Mouse (Mus musculus) limb, embryonic 12.5 days (tissue): Measurements from ENCODE around the gene Comt. TPM values are rescaled to one million over a fixed set of nuclear protein-coding genes. Genes with fewer than 3 reads are reported as not detected.

Experiments
- ATAC-seq: fragments of 200-750 bp; cut with Nextera tagmentation; 2 replicates; pipeline ENCODE4 v1.8.0; 2017; ENCODE audit warnings: low read depth, moderate TSS enrichment; ENCODE audit not compliant: insufficient number of reproducible peaks, insufficient read depth, low FRiP score, low TSS enrichment
- H3K27ac ChIP-seq: fragments of 300-500 bp; sonication (generic); 2 replicates; pipeline ENCODE4 v1.5.1; 2016; ENCODE audit warnings: mild to moderate bottlenecking, moderate library complexity
- H3K27me3 ChIP-seq: fragments of 300-500 bp; sonication (generic); 2 replicates; pipeline ENCODE4 v1.6.1; 2016; ENCODE audit warnings: mild to moderate bottlenecking, moderate library complexity
- H3K36me3 ChIP-seq: fragments of 300-500 bp; sonication (generic); 2 replicates; pipeline ENCODE4 v1.6.1; 2016; ENCODE audit warnings: mild to moderate bottlenecking, moderate library complexity
- H3K4me1 ChIP-seq: fragments of 300-500 bp; sonication (generic); replicated peaks from 2 replicates; pipeline ENCODE4 v1.6.1; 2016
- H3K4me2 ChIP-seq: fragments of 300-500 bp; sonication (generic); 2 replicates; pipeline ENCODE4 v1.6.1; 2016; ENCODE audit warnings: mild to moderate bottlenecking, moderate library complexity
- H3K4me3 ChIP-seq: fragments of 300-500 bp; sonication (generic); replicated peaks from 2 replicates; pipeline ENCODE4 v1.5.1; 2016; ENCODE audit warnings: mild to moderate bottlenecking
- H3K9ac ChIP-seq: fragments of 300-500 bp; sonication (generic); replicated peaks from 2 replicates; pipeline ENCODE4 v1.6.1; 2016; ENCODE audit warnings: mild to moderate bottlenecking, moderate library complexity
- H3K9me3 ChIP-seq: fragments of 300-500 bp; sonication (generic); 2 replicates; pipeline ENCODE4 v1.6.1; 2016; ENCODE audit warnings: mild to moderate bottlenecking, moderate library complexity
- WGBS: fragments of 180-500 bp; shearing (Covaris S2); methylation state at CpG from one replicate; pipeline ENCODE4 v1.1.7; 2016; 5-methylcytosine and 5-hydroxymethylcytosine counted together
- polyA plus RNA-seq: library from polyadenylated mRNA; unstranded; fragments of >200 nt; fragmentation: Nextera tagmentation; extraction: Ambion mirVana; gene quantifications from 2 replicates; pipeline ENCODE4 v1.2.1, GENCODE M21; 2016

Comt gene
- polyA plus RNA-seq, 1 experiment from 2014 or later, result 66.5 TPM

DNA sequence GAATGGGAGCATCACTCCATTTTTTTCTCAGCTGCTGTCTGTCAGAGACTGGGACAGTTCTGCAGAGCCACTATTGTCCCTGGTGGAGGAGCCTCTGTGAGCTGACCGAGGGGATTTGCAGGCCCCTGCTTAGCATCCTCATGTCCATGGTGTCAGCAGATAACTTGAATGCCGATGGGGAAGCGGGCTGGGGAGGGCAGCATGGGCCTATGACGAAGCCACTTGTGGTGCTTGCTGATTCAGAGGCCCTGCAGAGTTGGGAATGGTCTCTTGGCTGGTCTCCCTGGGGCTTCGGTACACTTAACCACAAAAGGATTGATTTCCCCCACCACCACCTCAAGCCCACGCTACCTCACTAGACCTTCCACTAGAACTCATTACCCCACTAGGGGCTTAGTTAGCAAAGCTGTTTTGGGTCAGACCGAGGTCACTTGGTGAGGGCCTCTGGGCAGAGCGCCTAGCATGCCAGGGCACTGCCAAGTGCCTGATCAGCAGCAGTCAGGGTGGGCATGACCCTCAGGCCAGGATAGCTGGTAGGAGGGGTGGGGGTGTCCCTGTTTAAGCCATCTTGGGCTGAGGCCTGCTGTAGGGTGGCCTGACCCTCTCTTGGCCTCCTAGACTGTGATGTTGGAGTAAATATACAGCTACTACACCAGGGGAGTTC, 47.2 kb downstream of the Comt start:
- ATAC-seq, result no peak
- no peaks in the 10 kb centered on the region for H3K27me3 ChIP-seq

DNA sequence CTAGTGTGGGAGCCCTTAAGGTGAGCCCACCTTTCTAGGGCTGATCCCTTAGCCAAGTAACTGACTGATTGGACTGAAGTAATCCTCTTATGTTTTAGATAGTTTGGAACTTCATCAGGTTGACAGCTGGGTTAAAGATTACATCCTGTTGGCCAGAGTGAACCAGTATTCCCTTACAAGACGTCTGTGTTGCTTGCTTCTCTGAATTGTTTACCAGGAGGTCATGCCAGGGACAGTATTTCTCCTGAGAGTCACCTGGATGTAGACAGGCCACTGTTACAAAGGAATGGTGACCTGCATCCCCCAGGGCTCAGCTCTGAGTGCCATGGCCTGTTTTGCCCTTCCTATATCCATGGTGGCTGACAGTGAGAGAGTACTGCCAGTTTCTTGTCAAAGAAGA, 48.2 kb downstream of the Comt start:
- ATAC-seq, result no peak
- Histone ChIP-seq H3K9me3 (no peaks in the 10 kb centered on the region), H3K27ac (no peak overlapping the region), H3K27me3 (no peaks in the 10 kb centered on the region), H3K4me2 (no peak overlapping the region), H3K9ac (no peak overlapping the region), H3K36me3 (no peaks in the 10 kb centered on the region), H3K4me3 (no peak overlapping the region), H3K4me1 (peaks cover 26% of the 10 kb centered on the region)
- WGBS, result 26% methylated on average over 1 of the region's 1 CpGs

More for the DNA sequence above, 47.2 kb downstream of the Comt start:
- no peaks in the 10 kb centered on the region for H3K9me3 ChIP-seq
- no peaks in the 10 kb centered on the region for H3K36me3 ChIP-seq
- no peak overlapping the region for H3K4me2 ChIP-seq
- no peak overlapping the region for H3K9ac ChIP-seq
- WGBS, result 88% methylated on average over 8 of the region's 8 CpGs
- no peak overlapping the region for H3K4me3 ChIP-seq
- H3K4me1 ChIP-seq, result peaks cover 33% of the 10 kb centered on the region
- peak overlapping the region; percentile 29; the same call in 1 of the 2 replicates for H3K27ac ChIP-seq

DNA sequence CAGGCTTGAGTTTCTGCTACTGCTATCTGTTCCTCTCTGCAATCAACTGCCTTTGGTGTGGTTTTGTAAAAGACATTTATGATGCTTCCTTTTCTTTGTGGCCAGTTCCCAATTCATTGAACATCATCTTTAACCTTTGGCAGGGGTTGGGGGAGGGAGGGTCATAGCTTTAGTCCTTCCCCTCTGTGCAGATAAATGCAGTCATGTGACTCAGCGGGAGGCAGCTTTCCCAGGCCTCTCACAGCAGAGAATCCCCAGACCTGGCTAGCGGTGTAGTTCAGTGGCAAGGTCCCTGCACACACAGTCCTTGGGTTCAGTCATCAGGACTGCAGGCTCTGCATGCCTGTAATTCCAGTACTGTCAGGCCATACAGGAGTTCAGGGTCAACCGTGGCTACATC, 49.4 kb downstream of the Comt start:
- no peaks in the 10 kb centered on the region for H3K27me3 ChIP-seq
- no peak overlapping the region for H3K4me2 ChIP-seq
- no peaks in the 10 kb centered on the region for H3K36me3 ChIP-seq
- no peak overlapping the region for H3K9ac ChIP-seq
- no peak overlapping the region for H3K4me3 ChIP-seq
- H3K9me3 ChIP-seq, result no peaks in the 10 kb centered on the region
- 36% methylated on average over 3 of the region's 3 CpGs for WGBS
- H3K4me1 ChIP-seq, result peaks cover 25% of the 10 kb centered on the region
- no peak overlapping the region for H3K27ac ChIP-seq
- ATAC-seq, result no peak

DNA sequence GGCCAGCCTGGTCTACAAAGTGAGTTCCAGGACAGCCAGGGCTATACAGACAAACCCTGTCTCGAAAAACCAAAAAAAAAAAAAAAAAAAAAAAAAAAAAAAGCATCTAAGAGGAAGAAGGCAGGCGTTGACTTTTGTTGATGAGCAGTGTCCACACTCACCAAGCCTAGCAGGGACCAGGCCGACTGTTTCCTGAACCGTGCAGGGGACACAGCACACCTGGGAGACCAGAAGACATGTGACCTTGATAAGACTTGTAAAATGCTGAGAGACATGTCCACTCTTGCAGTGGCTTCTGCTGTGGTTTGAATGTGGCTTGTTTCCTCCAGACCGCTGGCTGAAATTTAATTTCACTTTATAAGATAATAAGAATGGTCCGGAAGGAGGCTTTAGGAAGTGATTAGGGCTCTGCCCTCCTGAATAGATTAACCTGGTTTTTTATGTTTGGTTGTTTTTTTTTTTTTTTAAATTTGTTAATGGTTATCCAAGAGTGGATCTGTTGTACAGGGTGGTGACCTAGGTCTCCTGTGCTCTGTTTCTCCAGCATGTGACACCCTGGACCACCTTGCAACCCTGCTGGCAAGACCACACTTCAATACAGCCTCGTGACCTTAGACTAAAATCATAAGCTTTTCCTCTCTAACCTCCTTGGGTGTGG, 50.2 kb downstream of the Comt start:
- no peaks in the 10 kb centered on the region for H3K36me3 ChIP-seq
- WGBS, result 80% methylated on average over 7 of the region's 7 CpGs
- no peak overlapping the region for H3K4me3 ChIP-seq
- no peak overlapping the region for H3K4me2 ChIP-seq
- H3K27ac ChIP-seq, result no peak overlapping the region
- no peaks in the 10 kb centered on the region for H3K27me3 ChIP-seq
- ATAC-seq, result no peak
- H3K4me1 ChIP-seq, result peaks cover 19% of the 10 kb centered on the region
- H3K9ac ChIP-seq, result no peak overlapping the region
- H3K9me3 ChIP-seq, result no peaks in the 10 kb centered on the region

DNA sequence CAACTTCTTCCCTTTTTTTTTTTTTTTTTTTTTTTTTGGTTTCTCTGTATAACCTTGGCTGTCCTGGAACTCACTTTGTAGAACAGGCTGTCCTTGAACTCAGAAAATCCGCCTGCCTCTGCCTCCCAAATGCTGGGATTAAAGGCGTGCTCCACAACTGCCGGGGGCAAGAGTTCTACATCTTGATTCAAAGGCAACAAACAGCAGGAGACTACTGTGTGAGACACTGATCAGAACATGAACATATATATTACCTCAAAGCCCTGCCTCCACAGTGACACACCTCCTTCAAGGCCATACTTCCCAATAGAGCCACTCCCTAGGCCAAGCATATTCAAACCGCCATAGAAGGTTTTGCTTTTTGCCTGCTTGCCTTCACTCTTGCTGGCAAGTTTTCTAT, 53.0 kb downstream of the Comt start:
- Histone ChIP-seq H3K4me2 (no peak overlapping the region), H3K4me1 (0 out of 2 replicates have a peak, but pooled peaks cover 3% of the 10 kb centered on the region), H3K27ac (no peak overlapping the region), H3K9ac (no peak overlapping the region), H3K27me3 (no peaks in the 10 kb centered on the region), H3K9me3 (peaks cover 4% of the 10 kb centered on the region; the same call in 1 of the 2 replicates), H3K4me3 (no peak overlapping the region), H3K36me3 (no peaks in the 10 kb centered on the region)
- WGBS, result 90% methylated on average over 4 of the region's 4 CpGs
- no peak for ATAC-seq

DNA sequence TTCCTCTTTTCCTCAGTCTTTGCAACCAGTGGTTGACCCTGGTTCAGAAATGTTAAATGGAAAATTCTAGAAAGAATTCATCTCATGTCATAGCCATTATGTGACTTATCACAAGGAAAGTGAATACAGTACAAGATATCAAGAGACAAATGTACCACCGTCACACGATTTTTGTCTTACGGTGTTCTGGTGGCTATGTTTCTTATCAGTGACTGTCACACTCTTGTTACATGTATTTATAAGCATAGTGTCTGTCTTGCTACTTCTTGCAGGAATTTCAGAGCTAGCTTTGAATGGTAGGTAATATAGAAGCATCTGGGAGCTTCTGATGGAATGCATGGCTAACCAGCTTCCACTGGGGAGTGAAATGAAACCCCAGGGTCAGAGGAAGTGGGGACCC, 56.5 kb downstream of the Comt start:
- Histone ChIP-seq H3K27ac (no peak overlapping the region), H3K9me3 (peaks cover 5% of the 10 kb centered on the region; the same call in 1 of the 2 replicates)
- 95% methylated on average over 3 of the region's 3 CpGs for WGBS

DNA sequence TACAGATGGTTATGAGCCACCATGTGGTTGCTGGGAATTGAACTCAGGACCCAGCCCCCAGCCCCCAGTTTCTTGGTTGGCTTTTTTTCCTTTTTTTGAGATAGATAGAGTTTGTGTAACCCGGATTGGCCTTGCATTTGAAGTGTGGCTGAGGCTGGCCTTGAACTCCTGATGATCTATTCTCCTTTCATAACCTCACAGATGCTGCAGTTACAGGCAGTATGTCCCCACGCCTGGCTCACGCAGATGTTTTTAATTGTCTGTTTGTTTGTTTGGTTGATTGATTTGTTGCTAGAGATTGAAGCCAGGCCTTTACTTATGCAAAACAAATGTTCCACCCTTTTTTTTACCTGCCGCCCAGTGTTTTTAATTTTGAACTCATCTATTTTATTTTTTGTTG, 59.8 kb downstream of the Comt start:
- Histone ChIP-seq H3K4me3 (no peak overlapping the region), H3K9ac (no peak overlapping the region), H3K4me1 (no peaks in the 10 kb centered on the region), H3K4me2 (no peak overlapping the region), H3K27me3 (no peaks in the 10 kb centered on the region), H3K36me3 (no peaks in the 10 kb centered on the region), H3K9me3 (peaks cover 5% of the 10 kb centered on the region; the same call in 1 of the 2 replicates), H3K27ac (no peak overlapping the region)
- no peak for ATAC-seq
- 46% methylated on average over 4 of the region's 4 CpGs for WGBS

More for the DNA sequence above, 56.5 kb downstream of the Comt start:
- Histone ChIP-seq H3K27me3 (no peaks in the 10 kb centered on the region), H3K4me2 (no peak overlapping the region), H3K4me1 (no peaks in the 10 kb centered on the region), H3K9ac (no peak overlapping the region), H3K4me3 (no peak overlapping the region), H3K36me3 (no peaks in the 10 kb centered on the region)
- no peak for ATAC-seq

DNA sequence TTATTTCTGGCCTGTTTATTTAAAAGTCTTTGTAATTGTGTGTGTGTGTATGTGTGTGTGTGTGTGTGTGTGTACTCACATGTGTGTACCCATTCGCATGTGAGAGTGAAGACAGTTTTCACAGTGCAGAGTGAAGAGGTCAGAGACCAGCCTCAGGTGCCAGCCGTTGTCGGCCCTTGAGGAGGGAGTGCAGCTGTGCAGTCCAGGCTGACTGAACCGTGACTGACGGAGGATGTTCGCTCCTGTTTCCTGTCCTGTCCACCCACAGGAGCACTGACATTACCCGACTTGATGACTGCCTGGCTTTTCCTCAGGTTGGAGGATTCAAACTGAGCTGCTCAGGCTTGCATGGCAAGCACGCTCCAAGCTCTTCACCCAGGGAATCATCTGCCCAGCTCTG, 63.7 kb downstream of the Comt start:
- no peak overlapping the region for H3K9ac ChIP-seq
- WGBS, result 80% methylated on average over 8 of the region's 8 CpGs
- H3K4me1 ChIP-seq, result no peaks in the 10 kb centered on the region
- no peaks in the 10 kb centered on the region for H3K27me3 ChIP-seq
- H3K4me3 ChIP-seq, result no peak overlapping the region
- H3K27ac ChIP-seq, result no peak overlapping the region
- H3K36me3 ChIP-seq, result no peaks in the 10 kb centered on the region
- no peak for ATAC-seq
- H3K4me2 ChIP-seq, result no peak overlapping the region
- H3K9me3 ChIP-seq, result no peaks in the 10 kb centered on the region

DNA sequence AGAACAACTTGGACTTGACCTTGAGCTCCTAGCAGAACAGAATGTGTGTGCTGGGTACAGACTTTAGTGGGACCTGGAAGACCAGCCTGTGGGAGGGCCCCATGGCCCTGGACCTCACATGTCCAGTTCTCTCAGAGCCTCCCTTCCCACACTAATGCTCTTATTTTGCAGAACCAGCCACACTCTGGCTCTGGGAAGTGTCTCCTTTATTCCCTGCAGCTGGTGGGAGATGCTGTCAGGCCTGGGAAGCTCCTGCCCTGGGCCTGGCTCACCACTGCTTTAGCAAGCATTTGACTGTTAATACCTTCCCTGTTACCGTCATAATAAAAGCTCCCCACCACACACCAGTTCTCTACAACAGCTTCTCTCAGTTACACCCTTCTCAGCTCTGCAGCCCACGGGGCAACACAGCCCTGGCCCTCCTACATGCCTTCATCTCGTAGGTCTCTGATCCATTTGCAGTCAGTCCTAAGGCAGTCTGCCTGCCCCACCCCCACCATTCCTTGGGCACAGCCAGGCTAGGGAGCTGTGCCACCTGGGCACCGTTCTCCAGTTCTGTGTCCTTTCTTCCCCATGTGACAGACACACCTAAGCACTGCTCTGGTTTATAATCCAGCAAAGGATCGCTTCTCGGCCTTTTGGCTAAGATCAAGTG, 66.4 kb downstream of the Comt start:
- Histone ChIP-seq H3K9me3 (no peaks in the 10 kb centered on the region), H3K27me3 (no peaks in the 10 kb centered on the region), H3K27ac (no peak overlapping the region), H3K4me3 (no peak overlapping the region), H3K36me3 (no peaks in the 10 kb centered on the region), H3K9ac (no peak overlapping the region), H3K4me1 (no peaks in the 10 kb centered on the region), H3K4me2 (no peak overlapping the region)
- 63% methylated on average over 6 of the region's 6 CpGs for WGBS
- ATAC-seq, result no peak

DNA sequence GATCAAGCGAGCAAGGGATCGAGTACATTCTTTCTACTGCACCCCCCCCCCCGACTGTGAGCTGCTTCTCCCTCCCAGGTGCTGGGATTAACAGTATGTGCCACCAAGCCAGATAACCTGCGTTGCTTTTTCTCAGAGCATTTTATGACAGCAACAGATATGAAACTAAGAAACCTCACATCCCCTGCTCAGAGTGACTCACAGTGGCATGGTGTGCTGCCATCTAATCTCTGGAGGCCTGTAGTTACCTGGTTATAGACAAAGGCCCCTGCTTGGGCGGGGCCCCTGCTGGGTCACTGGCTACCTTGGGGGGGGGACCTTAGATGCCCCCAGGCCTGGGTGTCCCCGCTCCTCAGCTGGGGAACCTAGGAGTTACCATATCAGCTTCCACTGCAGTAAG, 68.7 kb downstream of the Comt start:
- no peak overlapping the region for H3K4me2 ChIP-seq
- ATAC-seq, result no peak
- no peaks in the 10 kb centered on the region for H3K27me3 ChIP-seq
- no peaks in the 10 kb centered on the region for H3K9me3 ChIP-seq
- no peaks in the 10 kb centered on the region for H3K36me3 ChIP-seq
- 91% methylated on average over 6 of the region's 6 CpGs for WGBS
- H3K4me3 ChIP-seq, result no peak overlapping the region
- no peaks in the 10 kb centered on the region for H3K4me1 ChIP-seq
- no peak overlapping the region for H3K27ac ChIP-seq
- no peak overlapping the region for H3K9ac ChIP-seq

DNA sequence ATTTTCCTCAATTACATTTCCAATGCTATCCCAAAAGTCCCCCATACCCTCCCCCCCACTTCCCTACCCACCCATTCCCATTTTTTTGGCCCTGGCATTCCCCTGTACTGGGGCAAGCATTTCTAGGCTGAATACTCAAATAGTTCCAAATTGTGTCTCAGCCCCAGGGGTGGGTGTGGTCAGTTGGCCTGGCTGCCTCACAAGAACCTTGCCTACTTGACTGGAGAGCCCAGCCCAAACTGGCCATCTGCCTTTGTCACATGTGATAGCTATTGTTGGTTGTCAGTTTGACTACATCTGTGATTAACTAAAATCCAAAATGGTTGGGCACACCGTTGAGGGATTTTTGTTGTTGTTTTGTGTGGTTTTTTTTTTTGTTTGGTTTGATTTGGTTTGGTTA, 69.7 kb downstream of the Comt start:
- H3K27ac ChIP-seq, result no peak overlapping the region
- H3K27me3 ChIP-seq, result no peaks in the 10 kb centered on the region
- 86% methylated on average over 1 of the region's 1 CpGs for WGBS
- ATAC-seq, result no peak
- H3K4me1 ChIP-seq, result no peaks in the 10 kb centered on the region
- no peak overlapping the region for H3K9ac ChIP-seq
- H3K4me3 ChIP-seq, result no peak overlapping the region
- no peaks in the 10 kb centered on the region for H3K36me3 ChIP-seq
- no peaks in the 10 kb centered on the region for H3K9me3 ChIP-seq
- H3K4me2 ChIP-seq, result no peak overlapping the region
